Mouse (Mus musculus) cerebellum, adult 2 months (tissue): ENCODE data around the gene Ino80d.

ENCODE experiments used
- CTCF ChIP-seq: fragments of 200-500 bp; IDR thresholded peaks from 2 replicates; pipeline ENCODE4 v1.5.1; 2011; ENCODE audit warnings: low read depth, mild to moderate bottlenecking, control low read depth, low read length, moderate library complexity, borderline replicate concordance; ENCODE audit not compliant: insufficient read depth
- POLR2A ChIP-seq: fragments of 200-500 bp; IDR thresholded peaks from 2 replicates; pipeline ENCODE4 v1.6.1; 2011; ENCODE audit warnings: low read length, control low read depth, borderline replicate concordance; ENCODE audit not compliant: insufficient read depth

- TF ChIP-seq CTCF (no peak), POLR2A (no peak)
These were observed 64.5 kb downstream of the Ino80d start for GRCm38 (mm10) chr1:63049977-63050376.
